Mouse (Mus musculus): ENCODE data around the gene Klk15. TPM values are rescaled to one million over a fixed set of nuclear protein-coding genes. Genes with fewer than 3 reads are reported as not detected.

The Klk15 gene
- total and polyA plus RNA-seq, 2 experiments from 2014 or later, result not detected

DNA sequence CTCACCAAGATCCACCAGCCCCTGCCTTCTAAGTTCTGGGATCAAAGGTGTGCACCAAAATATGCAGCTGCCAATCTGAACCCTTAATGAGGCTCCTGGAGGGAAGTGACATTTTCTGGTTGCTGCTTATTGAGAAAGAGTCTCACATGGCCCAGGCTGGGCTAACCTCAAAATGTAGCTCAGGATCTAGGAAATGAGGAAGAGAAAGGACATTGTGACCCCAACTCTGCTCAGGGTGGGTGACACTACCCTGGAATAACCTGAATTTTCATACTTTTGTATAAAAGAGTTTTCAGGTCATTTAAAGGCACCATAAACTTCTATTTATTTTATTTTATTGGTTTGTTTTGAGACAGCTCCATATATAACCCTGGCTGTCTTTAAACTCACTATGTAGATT lies 52.1 kb downstream of the Klk15 start:
- no peaks in the 10 kb centered on the region for H3K9me3 ChIP-seq (ENCODE audit: low read length)
- H3K36me3 ChIP-seq (ENCODE audit: insufficient read depth, low read length), result no peaks in the 10 kb centered on the region
- no peak overlapping the region for H3K27ac ChIP-seq (ENCODE audit: low read depth, low read length)
- H3K4me1 ChIP-seq (ENCODE audit: insufficient read depth, low read length), result no peaks in the 10 kb centered on the region
- no peak for DNase-seq (ENCODE audit: low spot score)
- H3K4me3 ChIP-seq (ENCODE audit: low read depth, low read length), result no peak overlapping the region
- no peak overlapping the region for H3K4me2 ChIP-seq (ENCODE audit: low read depth, low read length, poor library complexity, severe bottlenecking)
- TF ChIP-seq CTCF (IDR thresholded peaks at IDR 0.05), result no peak
- no peak overlapping the region for H3K9ac ChIP-seq (replicated peaks; ENCODE audit: low read length, poor library complexity, severe bottlenecking)
- H3K27me3 ChIP-seq (ENCODE audit: insufficient read depth, low read length), result no peaks in the 10 kb centered on the region
- ATAC-seq (ENCODE audit: low FRiP score), result no peak

Other genes with a start within 250 kb of the Klk15 start
- not detected in 2 replicates for gene Klk14, start 243.3 kb upstream of the Klk15 start, total RNA-seq (2014; rRNA removed)
- gene Klk14, start 243.3 kb upstream of the Klk15 start, polyA plus RNA-seq (2015; fragmentation: Nextera tagmentation; extraction: Ambion mirVana), result not detected in 2 replicates
- gene Klk13, start 221.2 kb upstream of the Klk15 start, total RNA-seq (2014; rRNA removed), result 0.22 TPM in 1 of 2 replicates, not detected in the other
- gene Klk13, start 221.2 kb upstream of the Klk15 start, polyA plus RNA-seq (2015; fragmentation: Nextera tagmentation; extraction: Ambion mirVana), result 0.11 and 0.29 TPM in 2 replicates
- not detected in 2 replicates for gene Klk12, start 164.8 kb upstream of the Klk15 start, total RNA-seq (2014; rRNA removed)
- gene Klk12, start 164.8 kb upstream of the Klk15 start, polyA plus RNA-seq (2015; fragmentation: Nextera tagmentation; extraction: Ambion mirVana), result not detected in 2 replicates
- 0.19 TPM in 1 of 2 replicates, not detected in the other for gene Klk11, start 159.1 kb upstream of the Klk15 start, total RNA-seq (2014; rRNA removed)
- not detected in 2 replicates for gene Klk11, start 159.1 kb upstream of the Klk15 start, polyA plus RNA-seq (2015; fragmentation: Nextera tagmentation; extraction: Ambion mirVana)
- 0.66 TPM in 1 of 2 replicates, not detected in the other for gene Klk10, start 152.7 kb upstream of the Klk15 start, total RNA-seq (2014; rRNA removed)
- 0.28 TPM in 1 of 2 replicates, not detected in the other for gene Klk10, start 152.7 kb upstream of the Klk15 start, polyA plus RNA-seq (2015; fragmentation: Nextera tagmentation; extraction: Ambion mirVana)
- not detected in 2 replicates for gene Klk9, start 141.8 kb upstream of the Klk15 start, total RNA-seq (2014; rRNA removed)
- gene Klk9, start 141.8 kb upstream of the Klk15 start, polyA plus RNA-seq (2015; fragmentation: Nextera tagmentation; extraction: Ambion mirVana), result 0.15 TPM in 1 of 2 replicates, not detected in the other
- 6.7 and 9.5 TPM in 2 replicates for gene Klk8, start 136.2 kb upstream of the Klk15 start, total RNA-seq (2014; rRNA removed)
- 7.4 and 12.0 TPM in 2 replicates for gene Klk8, start 136.2 kb upstream of the Klk15 start, polyA plus RNA-seq (2015; fragmentation: Nextera tagmentation; extraction: Ambion mirVana)
- gene Klk7, start 122.4 kb upstream of the Klk15 start, total RNA-seq (2014; rRNA removed), result 0.14 and 0.16 TPM in 2 replicates
- gene Klk7, start 122.4 kb upstream of the Klk15 start, polyA plus RNA-seq (2015; fragmentation: Nextera tagmentation; extraction: Ambion mirVana), result 0.15 and 0.16 TPM in 2 replicates
- gene Klk6, start 109.2 kb upstream of the Klk15 start, total RNA-seq (2014; rRNA removed), result not detected in 2 replicates
- not detected in 2 replicates for gene Klk6, start 109.2 kb upstream of the Klk15 start, polyA plus RNA-seq (2015; fragmentation: Nextera tagmentation; extraction: Ambion mirVana)
- not detected in 2 replicates for gene Klk5, start 91.8 kb upstream of the Klk15 start, total RNA-seq (2014; rRNA removed)
- not detected in 2 replicates for gene Klk5, start 91.8 kb upstream of the Klk15 start, polyA plus RNA-seq (2015; fragmentation: Nextera tagmentation; extraction: Ambion mirVana)
- 0.16 TPM in 1 of 2 replicates, not detected in the other for gene Klk4, start 52.6 kb upstream of the Klk15 start, total RNA-seq (2014; rRNA removed)
- gene Klk4, start 52.6 kb upstream of the Klk15 start, polyA plus RNA-seq (2015; fragmentation: Nextera tagmentation; extraction: Ambion mirVana), result not detected in 2 replicates
- not detected in 2 replicates for gene Klk1b8, start 16.9 kb downstream of the Klk15 start, total RNA-seq (2014; rRNA removed)
- not detected in 2 replicates for gene Klk1b8, start 16.9 kb downstream of the Klk15 start, polyA plus RNA-seq (2015; fragmentation: Nextera tagmentation; extraction: Ambion mirVana)
- gene Klk1b1, start 33.0 kb downstream of the Klk15 start, total RNA-seq (2014; rRNA removed), result not detected in 2 replicates
- not detected in 2 replicates for gene Klk1b1, start 33.0 kb downstream of the Klk15 start, polyA plus RNA-seq (2015; fragmentation: Nextera tagmentation; extraction: Ambion mirVana)
- not detected in 2 replicates for gene Klk1b9, start 42.3 kb downstream of the Klk15 start, total RNA-seq (2014; rRNA removed)
- gene Klk1b9, start 42.3 kb downstream of the Klk15 start, polyA plus RNA-seq (2015; fragmentation: Nextera tagmentation; extraction: Ambion mirVana), result not detected in 2 replicates
- gene Klk1b11, start 62.1 kb downstream of the Klk15 start, total RNA-seq (2014; rRNA removed), result not detected in 2 replicates
- gene Klk1b11, start 62.1 kb downstream of the Klk15 start, polyA plus RNA-seq (2015; fragmentation: Nextera tagmentation; extraction: Ambion mirVana), result not detected in 2 replicates
- not detected in 2 replicates for gene Klk1b26, start 78.4 kb downstream of the Klk15 start, total RNA-seq (2014; rRNA removed)
- gene Klk1b26, start 78.4 kb downstream of the Klk15 start, polyA plus RNA-seq (2015; fragmentation: Nextera tagmentation; extraction: Ambion mirVana), result not detected in 2 replicates
- gene Klk1b27, start 118.5 kb downstream of the Klk15 start, total RNA-seq (2014; rRNA removed), result not detected in 2 replicates
- not detected in 2 replicates for gene Klk1b27, start 118.5 kb downstream of the Klk15 start, polyA plus RNA-seq (2015; fragmentation: Nextera tagmentation; extraction: Ambion mirVana)
- gene Klk1b21, start 168.6 kb downstream of the Klk15 start, total RNA-seq (2014; rRNA removed), result not detected in 2 replicates
- gene Klk1b21, start 168.6 kb downstream of the Klk15 start, polyA plus RNA-seq (2015; fragmentation: Nextera tagmentation; extraction: Ambion mirVana), result not detected in 2 replicates
- not detected in 2 replicates for gene Klk1b22, start 178.9 kb downstream of the Klk15 start, total RNA-seq (2014; rRNA removed)
- not detected in 2 replicates for gene Klk1b22, start 178.9 kb downstream of the Klk15 start, polyA plus RNA-seq (2015; fragmentation: Nextera tagmentation; extraction: Ambion mirVana)
- gene Klk1b16, start 203.0 kb downstream of the Klk15 start, total RNA-seq (2014; rRNA removed), result not detected in 2 replicates
- not detected in 2 replicates for gene Klk1b16, start 203.0 kb downstream of the Klk15 start, polyA plus RNA-seq (2015; fragmentation: Nextera tagmentation; extraction: Ambion mirVana)

Measured in midbrain, postnatal 0 days (tissue).